Mouse (Mus musculus) layer of hippocampus, adult 8-10 months (tissue): ENCODE results near the gene Kcnk12. TPM values are rescaled to one million over a fixed set of nuclear protein-coding genes. Genes with fewer than 3 reads are reported as not detected.

Experiments used
- DNase-seq, 2 experiments: peaks; one replicate each; pipeline ENCODE4 v3.0.0; 2022; ENCODE audit warnings: low spot score in 2 of 2
- total RNA-seq, 4 experiments: library from RNA; stranded (reverse); gene quantifications; 2 replicates each; pipeline ENCODE4 v1.2.4; 2022

The Kcnk12 gene
- total RNA-seq, 4 experiments from 2014 or later = 21.5 to 23.8 (median 22.6) TPM

- DNase-seq = peak; percentile 0 to 1
Observed at GRCm38 (mm10) chr17:87787711-87788110, 10.1 kb downstream of the Kcnk12 start.

- peak in 1 of 2 experiments; percentile 1 for DNase-seq
Observed at GRCm38 (mm10) chr17:87785721-87786120, 12.1 kb downstream of the Kcnk12 start.

- no peak for DNase-seq
Observed at GRCm38 (mm10) chr17:87784911-87785310, 12.9 kb downstream of the Kcnk12 start.

GRCm38 (mm10) chr17:87784141-87784831 lies 13.5 kb downstream of the Kcnk12 start:
- DNase-seq = peak in 1 of 2 experiments; percentile 18

- no peak for DNase-seq
Observed at GRCm38 (mm10) chr17:87781244-87781643, 16.6 kb downstream of the Kcnk12 start.

GRCm38 (mm10) chr17:87780164-87780563 lies 17.6 kb downstream of the Kcnk12 start:
- no peak for DNase-seq

- no peak for DNase-seq
Observed at GRCm38 (mm10) chr17:87774982-87775381, 22.8 kb downstream of the Kcnk12 start.

GRCm38 (mm10) chr17:87773175-87773574 lies 24.6 kb downstream of the Kcnk12 start:
- DNase-seq = no peak

GRCm38 (mm10) chr17:87770766-87771165 lies 27.0 kb downstream of the Kcnk12 start:
- DNase-seq = no peak

- no peak for DNase-seq
Observed at GRCm38 (mm10) chr17:87766888-87767287, 30.9 kb downstream of the Kcnk12 start.

GRCm38 (mm10) chr17:87765031-87765430 lies 32.8 kb downstream of the Kcnk12 start:
- DNase-seq = no peak

- no peak for DNase-seq
Observed at GRCm38 (mm10) chr17:87763146-87763545, 34.6 kb downstream of the Kcnk12 start.

GRCm38 (mm10) chr17:87760315-87760714 lies 37.5 kb downstream of the Kcnk12 start:
- DNase-seq = no peak

- peak; percentile 40 to 68 for DNase-seq
Observed at GRCm38 (mm10) chr17:87745926-87746888, 51.6 kb downstream of the Kcnk12 start.

GRCm38 (mm10) chr17:87744985-87745925 lies 52.5 kb downstream of the Kcnk12 start:
- DNase-seq = peak; percentile 85 to 88

GRCm38 (mm10) chr17:87739835-87740234 lies 58.0 kb downstream of the Kcnk12 start:
- DNase-seq = no peak

GRCm38 (mm10) chr17:87737144-87737543 lies 60.6 kb downstream of the Kcnk12 start:
- no peak for DNase-seq

GRCm38 (mm10) chr17:87734471-87734870 lies 63.3 kb downstream of the Kcnk12 start:
- no peak for DNase-seq

- DNase-seq = no peak
Observed at GRCm38 (mm10) chr17:87731962-87732361, 65.8 kb downstream of the Kcnk12 start.

GRCm38 (mm10) chr17:87726489-87727356 lies 71.1 kb downstream of the Kcnk12 start:
- no peak for DNase-seq
